Mouse (Mus musculus) adipose tissue, adult 10 weeks (tissue): ENCODE measurements around the gene Tgfbr3. TPM values are rescaled to one million over a fixed set of nuclear protein-coding genes. Genes with fewer than 3 reads are reported as not detected.

Source experiments
- polyA plus RNA-seq: library from polyadenylated mRNA; stranded (reverse); fragments of 350-450 nt; fragmentation: Illumina TruSeq; extraction: RNeasy Lipid Tissue Mini Kit (QIAGEN cat#74804); gene quantifications from one replicate; pipeline ENCODE4 v1.2.3, GENCODE M21; 2014; ENCODE audit warnings: low read depth, low replicate concordance

Tgfbr3 gene
- 28.6 TPM for polyA plus RNA-seq

GRCm38 (mm10) chr5:107289234-107289764, at the start of gene Tgfbr3:
Gene Tgfbr3 (minus strand): TSS chr5:107289629.

GRCm38 (mm10) chr5:107330916-107331421, 41.5 kb upstream of the Tgfbr3 start, which contains the start of gene Brdt:
Gene Brdt (plus strand): TSS chr5:107331159.

Other genes starting within 250 kb of the Tgfbr3 start
- 4.5 TPM for gene Brdt, start 41.5 kb upstream of the Tgfbr3 start, polyA plus RNA-seq
- 1.4 TPM for gene Ephx4, start 113.1 kb upstream of the Tgfbr3 start, polyA plus RNA-seq
- gene Lpcat2b, start 141.9 kb upstream of the Tgfbr3 start, polyA plus RNA-seq = 2.5 TPM
- gene Btbd8, start 148.4 kb upstream of the Tgfbr3 start, polyA plus RNA-seq = 5.2 TPM
- 0.12 TPM for gene Gm42669, start 218.0 kb upstream of the Tgfbr3 start, polyA plus RNA-seq
- gene 1700028K03Rik, start 245.1 kb upstream of the Tgfbr3 start, polyA plus RNA-seq = not detected